Mouse (Mus musculus) embryonic fibroblast, embryonic 13.5 days (primary cell): ENCODE measurements around the gene Gm4969. TPM values are rescaled to one million over a fixed set of nuclear protein-coding genes. Genes with fewer than 3 reads are reported as not detected.

Source experiments
- H3K27ac ChIP-seq: 2 replicates; pipeline ENCODE4 v1.5.1; 2012; ENCODE audit warnings: low read length, control low read depth, inconsistent platforms; ENCODE audit not compliant: insufficient read depth
- H3K4me1 ChIP-seq: 2 replicates; pipeline ENCODE4 v1.6.1; 2011; ENCODE audit warnings: low read length; ENCODE audit not compliant: control insufficient read depth, insufficient read depth
- H3K4me3 ChIP-seq: 2 replicates; pipeline ENCODE4 v1.5.1; 2011; ENCODE audit warnings: mild to moderate bottlenecking, control low read depth, low read length; ENCODE audit not compliant: insufficient read depth
- CTCF ChIP-seq: IDR thresholded peaks from 2 replicates; pipeline ENCODE4 v1.5.1; 2011; ENCODE audit warnings: mild to moderate bottlenecking, control low read depth, low read length, moderate library complexity, borderline replicate concordance; ENCODE audit not compliant: insufficient read depth
- POLR2A ChIP-seq: IDR thresholded peaks from 2 replicates; pipeline ENCODE4 v1.6.1; 2011; ENCODE audit warnings: low read depth, mild to moderate bottlenecking, control low read depth, low read length, moderate library complexity
- polyA plus RNA-seq: library from polyadenylated mRNA; stranded (reverse); fragments of >200 nt; gene quantifications from 2 replicates; pipeline ENCODE4 v1.2.4, GENCODE M21; 2011; ENCODE audit warnings: low read depth; ENCODE audit not compliant: missing spikeins, insufficient read length

The Gm4969 gene
- polyA plus RNA-seq: not detected in 2 replicates

GRCm38 (mm10) chr7:19118028-19118771, at the start of gene Gm4969:
Gm4969 (minus strand) TSS chr7:19118368.
- H3K27ac ChIP-seq: no peak within 1 kb of the TSS
- TF ChIP-seq POLR2A: no peak
- no peak for TF ChIP-seq CTCF
- H3K4me1 ChIP-seq: no peaks in the 10 kb centered on the region; the same call in 1 of the 2 replicates
- no peak within 1 kb of the TSS for H3K4me3 ChIP-seq

GRCm38 (mm10) chr7:19166990-19167389, 48.8 kb upstream of the Gm4969 start:
- no peak for TF ChIP-seq POLR2A
- no peak for TF ChIP-seq CTCF
- no peak overlapping the region for H3K4me3 ChIP-seq
- no peak overlapping the region for H3K27ac ChIP-seq
- no peaks in the 10 kb centered on the region for H3K4me1 ChIP-seq

GRCm38 (mm10) chr7:19165656-19166423, 47.7 kb upstream of the Gm4969 start, which contains the start of gene Gipr:
Gipr (minus strand) TSS chr7:19166127.
- Histone ChIP-seq H3K4me1 (no peaks in the 10 kb centered on the region), H3K27ac (no peak within 1 kb of the TSS), H3K4me3 (no peak within 1 kb of the TSS)
- TF ChIP-seq CTCF: no peak
- no peak for TF ChIP-seq POLR2A

GRCm38 (mm10) chr7:19164978-19165377, 46.8 kb upstream of the Gm4969 start:
- Histone ChIP-seq H3K27ac (no peak overlapping the region), H3K4me3 (no peak overlapping the region), H3K4me1 (no peaks in the 10 kb centered on the region)
- TF ChIP-seq CTCF: no peak
- TF ChIP-seq POLR2A: no peak

- Histone ChIP-seq H3K4me1 (no peaks in the 10 kb centered on the region), H3K27ac (no peak overlapping the region), H3K4me3 (no peak overlapping the region)
- TF ChIP-seq CTCF (no peak), POLR2A (no peak)
Observed at GRCm38 (mm10) chr7:19164189-19164588, 46.0 kb upstream of the Gm4969 start.

- Histone ChIP-seq H3K4me3 (no peak overlapping the region), H3K27ac (no peak overlapping the region), H3K4me1 (no peaks in the 10 kb centered on the region)
- TF ChIP-seq POLR2A (no peak), CTCF (no peak)
Observed at GRCm38 (mm10) chr7:19163752-19164151, 45.6 kb upstream of the Gm4969 start.

- Histone ChIP-seq H3K4me3 (no peak overlapping the region), H3K4me1 (no peaks in the 10 kb centered on the region), H3K27ac (no peak overlapping the region)
- TF ChIP-seq CTCF (no peak), POLR2A (no peak)
Observed at GRCm38 (mm10) chr7:19162928-19163327, 44.8 kb upstream of the Gm4969 start.

GRCm38 (mm10) chr7:19160115-19160514, 41.9 kb upstream of the Gm4969 start:
- no peak for TF ChIP-seq CTCF
- TF ChIP-seq POLR2A: no peak
- H3K27ac ChIP-seq: no peak overlapping the region
- H3K4me3 ChIP-seq: no peak overlapping the region
- peaks cover 11% of the 10 kb centered on the region for H3K4me1 ChIP-seq

- Histone ChIP-seq H3K27ac (no peak overlapping the region), H3K4me1 (peaks cover 12% of the 10 kb centered on the region), H3K4me3 (no peak overlapping the region)
- TF ChIP-seq POLR2A (no peak), CTCF (no peak)
Observed at GRCm38 (mm10) chr7:19159411-19159810, 41.2 kb upstream of the Gm4969 start.

GRCm38 (mm10) chr7:19158601-19159000, 40.4 kb upstream of the Gm4969 start:
- Histone ChIP-seq H3K4me3 (no peak overlapping the region), H3K4me1 (peaks cover 12% of the 10 kb centered on the region), H3K27ac (no peak overlapping the region)
- TF ChIP-seq CTCF (no peak), POLR2A (no peak)
